Mouse (Mus musculus) erythroblast, embryonic 14.5 days (primary cell): ENCODE data around the gene Nox3. TPM values are rescaled to one million over a fixed set of nuclear protein-coding genes. Genes with fewer than 3 reads are reported as not detected.

Experiments used
- H3K27me3 ChIP-seq: 2 replicates; pipeline ENCODE4 v1.6.1; 2012; ENCODE audit warnings: inconsistent platforms; ENCODE audit not compliant: control insufficient read depth
- H3K36me3 ChIP-seq: 2 replicates; pipeline ENCODE4 v1.6.1; 2012; ENCODE audit warnings: mild to moderate bottlenecking, inconsistent platforms; ENCODE audit not compliant: control insufficient read depth
- H3K4me1 ChIP-seq: 2 replicates; pipeline ENCODE4 v1.6.1; 2012; ENCODE audit warnings: inconsistent platforms; ENCODE audit not compliant: control insufficient read depth
- H3K4me3 ChIP-seq: replicated peaks from 2 replicates; pipeline ENCODE3; 2012; ENCODE audit warnings: moderate library complexity, mild to moderate bottlenecking, inconsistent platforms
- H3K9me3 ChIP-seq: 2 replicates; pipeline ENCODE4 v1.6.1; 2012; ENCODE audit warnings: low read length, inconsistent platforms, mixed read lengths; ENCODE audit not compliant: control insufficient read depth
- GATA1 ChIP-seq: IDR thresholded peaks from 2 replicates; pipeline ENCODE4 v1.6.1; 2012; ENCODE audit warnings: low read length, inconsistent platforms, mixed read lengths
- TAL1 ChIP-seq: IDR thresholded peaks from 3 replicates; pipeline ENCODE4 v1.6.1; 2012; ENCODE audit warnings: low read length, inconsistent platforms, mixed read lengths
- polyA plus RNA-seq: library from polyadenylated mRNA; stranded (reverse); fragments of >175 nt; gene quantifications from 2 replicates; pipeline ENCODE4 v1.2.3, GENCODE M21; 2012

Nox3 gene
- polyA plus RNA-seq = not detected in 2 replicates

GRCm38 (mm10) chr17:3696161-3696560 lies at the start of gene Nox3:
Nox3 (minus strand) TSS chr17:3696261.
- H3K9me3 ChIP-seq = no peaks in the 10 kb centered on the region
- H3K4me3 ChIP-seq = no peak within 1 kb of the TSS
- no peaks in the 10 kb centered on the region for H3K4me1 ChIP-seq
- H3K36me3 ChIP-seq = no peaks in the 10 kb centered on the region
- no peaks in the 10 kb centered on the region for H3K27me3 ChIP-seq
- no peak for TF ChIP-seq TAL1
- TF ChIP-seq GATA1 = no peak

DNA sequence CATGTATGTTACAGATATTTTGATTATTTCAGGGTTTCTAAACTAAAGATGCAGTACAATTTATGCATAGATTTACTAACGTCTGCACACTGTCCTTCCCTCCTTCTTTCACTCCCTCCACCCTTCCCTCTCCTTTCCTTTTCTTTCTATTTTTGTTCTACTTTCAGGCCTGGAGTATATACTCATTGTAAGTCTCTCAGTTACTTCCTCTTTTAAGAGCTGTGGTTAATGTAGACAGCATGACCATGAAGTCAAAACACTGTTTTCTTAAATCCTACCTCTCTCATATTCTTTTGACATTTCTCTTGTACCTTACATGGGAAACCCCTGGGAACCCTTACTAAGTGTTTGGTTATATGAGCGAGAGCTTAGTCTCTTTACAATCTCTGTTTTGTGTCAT lies 48.3 kb upstream of the Nox3 start:
- Histone ChIP-seq H3K27me3 (no peaks in the 10 kb centered on the region), H3K9me3 (no peaks in the 10 kb centered on the region), H3K36me3 (no peaks in the 10 kb centered on the region), H3K4me1 (no peaks in the 10 kb centered on the region), H3K4me3 (no peak overlapping the region)
- TF ChIP-seq TAL1 (no peak), GATA1 (no peak)

- TF ChIP-seq GATA1 = no peak
- no peak for TF ChIP-seq TAL1
- Histone ChIP-seq H3K27me3 (no peaks in the 10 kb centered on the region), H3K36me3 (no peaks in the 10 kb centered on the region), H3K9me3 (no peaks in the 10 kb centered on the region), H3K4me3 (no peak overlapping the region), H3K4me1 (no peaks in the 10 kb centered on the region)
Measured at GRCm38 (mm10) chr17:3736936-3737335, 40.9 kb upstream of the Nox3 start.

DNA sequence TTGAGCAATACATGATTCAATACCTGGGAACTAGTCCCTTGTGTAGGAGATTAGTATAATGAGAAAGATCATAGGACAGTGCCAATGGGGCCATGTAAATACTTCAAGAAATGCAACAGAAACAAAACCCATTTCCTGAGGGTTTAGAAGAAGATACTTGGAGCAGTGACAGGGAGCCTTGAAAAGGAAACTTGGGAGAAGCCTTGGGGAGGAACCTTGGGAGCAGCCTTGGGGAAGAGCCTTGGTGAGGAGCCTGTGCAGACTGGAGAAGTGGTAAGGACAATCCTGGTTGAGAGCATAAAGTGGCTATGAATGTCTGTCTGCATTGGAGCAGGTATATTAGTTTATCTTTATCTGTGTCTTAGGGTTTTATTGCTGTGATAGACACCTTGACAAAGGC lies 38.2 kb upstream of the Nox3 start:
- H3K9me3 ChIP-seq = no peaks in the 10 kb centered on the region
- H3K4me3 ChIP-seq = no peak overlapping the region
- H3K36me3 ChIP-seq = no peaks in the 10 kb centered on the region
- H3K27me3 ChIP-seq = no peaks in the 10 kb centered on the region
- no peaks in the 10 kb centered on the region for H3K4me1 ChIP-seq
- TF ChIP-seq GATA1 = no peak
- TF ChIP-seq TAL1 = no peak

- TF ChIP-seq TAL1 = no peak
- TF ChIP-seq GATA1 = no peak
- Histone ChIP-seq H3K4me3 (no peak overlapping the region), H3K36me3 (no peaks in the 10 kb centered on the region), H3K27me3 (no peaks in the 10 kb centered on the region), H3K4me1 (no peaks in the 10 kb centered on the region), H3K9me3 (no peaks in the 10 kb centered on the region)
Measured at GRCm38 (mm10) chr17:3705350-3705930, 9.4 kb upstream of the Nox3 start.

- Histone ChIP-seq H3K36me3 (no peaks in the 10 kb centered on the region), H3K27me3 (no peaks in the 10 kb centered on the region), H3K9me3 (no peaks in the 10 kb centered on the region), H3K4me3 (no peak overlapping the region), H3K4me1 (no peaks in the 10 kb centered on the region)
- TF ChIP-seq TAL1 (no peak), GATA1 (no peak)
Measured at GRCm38 (mm10) chr17:3702320-3702719, 6.3 kb upstream of the Nox3 start.

DNA sequence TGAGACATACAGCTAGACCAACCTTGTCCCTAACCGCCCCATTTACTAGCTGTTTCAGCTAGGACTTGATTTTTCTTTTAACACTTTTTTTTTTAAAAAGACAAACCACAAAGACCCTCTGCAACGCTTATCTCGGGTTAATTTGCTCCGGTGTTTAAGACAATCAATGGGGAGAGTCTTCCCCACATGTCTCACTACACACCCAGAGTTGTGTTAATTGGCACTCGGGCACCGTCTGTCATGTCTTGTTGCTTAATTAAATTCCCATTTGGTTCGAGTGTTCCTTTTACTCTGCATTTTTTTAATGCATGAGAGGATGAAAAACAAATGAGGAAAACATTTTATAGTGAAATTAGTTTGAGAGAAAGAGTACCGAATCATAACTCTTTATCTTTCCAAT lies 3.2 kb downstream of the Nox3 start:
- no peaks in the 10 kb centered on the region for H3K4me1 ChIP-seq
- no peak overlapping the region for H3K4me3 ChIP-seq
- H3K36me3 ChIP-seq = no peaks in the 10 kb centered on the region

GRCm38 (mm10) chr17:3690499-3691258 lies 5.4 kb downstream of the Nox3 start:
- Histone ChIP-seq H3K9me3 (no peaks in the 10 kb centered on the region), H3K4me3 (no peak overlapping the region), H3K4me1 (no peaks in the 10 kb centered on the region), H3K36me3 (no peaks in the 10 kb centered on the region), H3K27me3 (no peaks in the 10 kb centered on the region)
- no peak for TF ChIP-seq GATA1
- no peak for TF ChIP-seq TAL1

More for the DNA sequence above, 3.2 kb downstream of the Nox3 start:
- TF ChIP-seq GATA1 (no peak), TAL1 (no peak)
- Histone ChIP-seq H3K27me3 (no peaks in the 10 kb centered on the region), H3K9me3 (no peaks in the 10 kb centered on the region)

- TF ChIP-seq TAL1 = no peak
- no peak for TF ChIP-seq GATA1
- no peaks in the 10 kb centered on the region for H3K27me3 ChIP-seq
- no peaks in the 10 kb centered on the region for H3K36me3 ChIP-seq
Measured at GRCm38 (mm10) chr17:3683662-3684061, 12.4 kb downstream of the Nox3 start.

More at GRCm38 (mm10) chr17:3683662-3684061, 12.4 kb downstream of the Nox3 start:
- Histone ChIP-seq H3K4me3 (no peak overlapping the region), H3K4me1 (no peaks in the 10 kb centered on the region), H3K9me3 (no peaks in the 10 kb centered on the region)
